Mouse (Mus musculus): Measurements from ENCODE around the gene Cox19.

DNA sequence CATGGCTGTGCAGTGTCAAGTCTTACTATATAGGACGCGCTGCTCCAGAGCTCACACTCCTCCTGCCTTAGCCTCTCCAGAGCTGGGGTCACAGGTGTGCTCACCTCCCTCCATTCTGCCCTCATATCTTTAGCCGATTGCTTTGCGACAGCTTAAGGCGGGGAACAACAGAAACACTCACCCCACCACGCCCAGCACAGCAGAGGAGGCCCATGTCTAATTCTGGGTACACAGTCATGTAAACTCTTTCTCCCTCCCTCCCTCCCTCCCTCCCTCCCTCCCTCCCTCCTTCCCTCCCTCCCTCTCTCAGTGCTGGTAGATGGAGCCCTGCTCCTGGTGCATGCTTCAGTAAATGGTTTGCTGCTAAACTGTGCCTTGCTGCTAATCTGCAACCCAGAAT lies 1.5 kb downstream of the Cox19 start:
- TF ChIP-seq CTCF (IDR thresholded peaks at IDR 0.05; ENCODE audit: low read depth, low read length): no peak
- no peak for TF ChIP-seq EP300 (IDR thresholded peaks at IDR 0.05; ENCODE audit: insufficient read depth, low read depth, low read length)
- no peak for TF ChIP-seq POLR2A (IDR thresholded peaks at IDR 0.05; ENCODE audit: insufficient read depth, low read length)
